Mouse (Mus musculus) kidney, adult 2 months (tissue): Measurements from ENCODE around the gene Olfr544.

Experiments
- CTCF ChIP-seq: fragments of 200-500 bp; conservative IDR thresholded peaks from 2 replicates; pipeline ENCODE4 v1.5.1; 2011; ENCODE audit warnings: low read depth, mild to moderate bottlenecking, control low read depth, low read length, moderate library complexity, mixed read lengths; ENCODE audit not compliant: insufficient read depth, insufficient read length
- POLR2A ChIP-seq: fragments of 200-500 bp; IDR thresholded peaks from one replicate; pipeline ENCODE4 v1.6.1; 2011; ENCODE audit warnings: low read depth, low read length, control low read depth

GRCm38 (mm10) chr7:102446438-102446837 is 41.7 kb downstream of the Olfr544 start:
- TF ChIP-seq CTCF (no peak), POLR2A (no peak)
